Mouse (Mus musculus): ENCODE measurements at regions not wholly inside any gene's neighbourhood (a gene's known extent, or its start where the extent isn't known, plus 50 kb on each side); places are given as distances from the start of the nearest gene placed in this dataset.
"Not testable (repeated sequence)": the region's sequence is repeated elsewhere in the genome, so short reads cannot be mapped to it uniquely, and the experiment has no call there.

GRCm38 (mm10) chr12:115527065-115527464 lies 520.5 kb upstream of the Zfp386 start:
- no peak for DNase-seq (ENCODE audit: low spot score)

- no peak for DNase-seq (ENCODE audit: low spot score)
Measured at GRCm38 (mm10) chr12:115542482-115542881, 505.0 kb upstream of the Zfp386 start.

- DNase-seq (ENCODE audit: low spot score): not testable (repeated sequence)
Measured at GRCm38 (mm10) chr12:115566878-115567277, 480.6 kb upstream of the Zfp386 start.

GRCm38 (mm10) chr12:115592985-115593384 lies 454.5 kb upstream of the Zfp386 start:
- DNase-seq (ENCODE audit: low spot score): not testable (repeated sequence)

GRCm38 (mm10) chr12:115603763-115604162 lies 443.8 kb upstream of the Zfp386 start:
- DNase-seq (ENCODE audit: low spot score): no peak

GRCm38 (mm10) chr12:115604951-115605350 lies 442.6 kb upstream of the Zfp386 start:
- peak; percentile 46 for DNase-seq (ENCODE audit: low spot score)

GRCm38 (mm10) chr12:115622564-115623233 lies 424.8 kb upstream of the Zfp386 start:
- not testable (repeated sequence) for DNase-seq (ENCODE audit: low spot score)

GRCm38 (mm10) chr12:115624221-115624620 lies 423.3 kb upstream of the Zfp386 start:
- peak; percentile 28 for DNase-seq (ENCODE audit: low spot score)

GRCm38 (mm10) chr12:115647599-115647998 lies 399.9 kb upstream of the Zfp386 start:
- DNase-seq (ENCODE audit: low spot score): no peak

- DNase-seq (ENCODE audit: low spot score): not testable (repeated sequence)
Measured at GRCm38 (mm10) chr12:115648161-115648560, 399.4 kb upstream of the Zfp386 start.

GRCm38 (mm10) chr12:115655781-115656180 lies 391.7 kb upstream of the Zfp386 start:
- DNase-seq (ENCODE audit: low spot score): no peak

GRCm38 (mm10) chr12:115664081-115664480 lies 383.4 kb upstream of the Zfp386 start:
- DNase-seq (ENCODE audit: low spot score): not testable (repeated sequence)

GRCm38 (mm10) chr12:115671683-115672082 lies 375.8 kb upstream of the Zfp386 start:
- not testable (repeated sequence) for DNase-seq (ENCODE audit: low spot score)

- DNase-seq (ENCODE audit: low spot score): no peak
Measured at GRCm38 (mm10) chr12:115691801-115692200, 355.7 kb upstream of the Zfp386 start.

GRCm38 (mm10) chr12:115709813-115710212 lies 337.7 kb upstream of the Zfp386 start:
- DNase-seq (ENCODE audit: low spot score): not testable (repeated sequence)

GRCm38 (mm10) chr12:115742039-115742438 lies 305.5 kb upstream of the Zfp386 start:
- DNase-seq (ENCODE audit: low spot score): not testable (repeated sequence)

GRCm38 (mm10) chr12:115749586-115749985 lies 297.9 kb upstream of the Zfp386 start:
- not testable (repeated sequence) for DNase-seq (ENCODE audit: low spot score)

GRCm38 (mm10) chr12:115753135-115753534 lies 294.4 kb upstream of the Zfp386 start:
- DNase-seq (ENCODE audit: low spot score): not testable (repeated sequence)

- DNase-seq (ENCODE audit: low spot score): not testable (repeated sequence)
Measured at GRCm38 (mm10) chr12:115757526-115757925, 290.0 kb upstream of the Zfp386 start.

GRCm38 (mm10) chr12:115759041-115759440 lies 288.5 kb upstream of the Zfp386 start:
- peak; percentile 31 for DNase-seq (ENCODE audit: low spot score)

GRCm38 (mm10) chr12:115761766-115762165 lies 285.8 kb upstream of the Zfp386 start:
- not testable (repeated sequence) for DNase-seq (ENCODE audit: low spot score)

GRCm38 (mm10) chr12:115764939-115765479 lies 282.5 kb upstream of the Zfp386 start:
- DNase-seq (ENCODE audit: low spot score): not testable (repeated sequence)

- DNase-seq (ENCODE audit: low spot score): not testable (repeated sequence)
Measured at GRCm38 (mm10) chr12:115771176-115771575, 276.3 kb upstream of the Zfp386 start.

GRCm38 (mm10) chr12:115790369-115790768 lies 257.2 kb upstream of the Zfp386 start:
- DNase-seq (ENCODE audit: low spot score): not testable (repeated sequence)

Data from spleen, adult 12 weeks (tissue).